Mouse (Mus musculus): ENCODE data around the gene Pacs1. TPM values are rescaled to one million over a fixed set of nuclear protein-coding genes. Genes with fewer than 3 reads are reported as not detected.

Gene Pacs1
- polyA plus RNA-seq, 1 experiment from 2014 or later, result 36.3 TPM

- no peaks in the 10 kb centered on the region for H3K9me3 ChIP-seq
- WGBS, result 83% methylated on average over 4 of the region's 4 CpGs
- no peak for ATAC-seq (ENCODE audit: low read depth)
- no peaks in the 10 kb centered on the region for H3K27me3 ChIP-seq
- no peak overlapping the region for H3K27ac ChIP-seq (replicated peaks)
- no peak overlapping the region for H3K4me3 ChIP-seq
- H3K9ac ChIP-seq, result no peak overlapping the region
- H3K4me2 ChIP-seq, result no peak overlapping the region
- peaks cover 31% of the 10 kb centered on the region for H3K36me3 ChIP-seq
- H3K4me1 ChIP-seq (replicated peaks), result no peaks in the 10 kb centered on the region
These were observed 141.7 kb downstream of the Pacs1 start for GRCm38 (mm10) chr19:5131237-5131636.

- Histone ChIP-seq H3K27ac (replicated peaks) (no peak overlapping the region), H3K36me3 (peaks cover 18% of the 10 kb centered on the region), H3K9ac (no peak overlapping the region), H3K9me3 (no peaks in the 10 kb centered on the region), H3K4me3 (no peak overlapping the region), H3K27me3 (no peaks in the 10 kb centered on the region), H3K4me2 (no peak overlapping the region), H3K4me1 (replicated peaks) (no peaks in the 10 kb centered on the region)
- WGBS, result 42% methylated on average over 1 of the region's 1 CpGs
- ATAC-seq (ENCODE audit: low read depth), result no peak
These were observed 143.1 kb downstream of the Pacs1 start for GRCm38 (mm10) chr19:5129770-5130169.

GRCm38 (mm10) chr19:5124055-5124614 lies 148.8 kb downstream of the Pacs1 start:
- Histone ChIP-seq H3K4me1 (replicated peaks) (peaks cover 2% of the 10 kb centered on the region), H3K27ac (replicated peaks) (no peak overlapping the region), H3K27me3 (no peaks in the 10 kb centered on the region), H3K4me3 (no peak overlapping the region), H3K4me2 (no peak overlapping the region), H3K9me3 (no peaks in the 10 kb centered on the region), H3K9ac (no peak overlapping the region), H3K36me3 (no peaks in the 10 kb centered on the region)
- ATAC-seq (ENCODE audit: low read depth), result no peak
- WGBS, result 73% methylated on average over 7 of the region's 7 CpGs

- H3K4me1 ChIP-seq (replicated peaks), result peaks cover 9% of the 10 kb centered on the region
- H3K36me3 ChIP-seq, result no peaks in the 10 kb centered on the region
- no peaks in the 10 kb centered on the region for H3K27me3 ChIP-seq
- H3K27ac ChIP-seq (replicated peaks), result no peak overlapping the region
- H3K4me3 ChIP-seq, result no peak overlapping the region
- WGBS, result 85% methylated on average over 3 of the region's 3 CpGs
- H3K9ac ChIP-seq, result no peak overlapping the region
- H3K4me2 ChIP-seq, result no peak overlapping the region
- no peak for ATAC-seq (ENCODE audit: low read depth)
- H3K9me3 ChIP-seq, result no peaks in the 10 kb centered on the region
These were observed 149.7 kb downstream of the Pacs1 start for GRCm38 (mm10) chr19:5123241-5123640.

- Histone ChIP-seq H3K27me3 (no peaks in the 10 kb centered on the region), H3K4me1 (replicated peaks) (peaks cover 9% of the 10 kb centered on the region), H3K9me3 (no peaks in the 10 kb centered on the region), H3K4me2 (no peak overlapping the region), H3K27ac (replicated peaks) (no peak overlapping the region), H3K4me3 (no peak overlapping the region), H3K9ac (no peak overlapping the region), H3K36me3 (no peaks in the 10 kb centered on the region)
- ATAC-seq (ENCODE audit: low read depth), result no peak
- WGBS, result 74% methylated on average over 10 of the region's 10 CpGs
These were observed 150.4 kb downstream of the Pacs1 start for GRCm38 (mm10) chr19:5122492-5122891.

- Histone ChIP-seq H3K27me3 (no peaks in the 10 kb centered on the region), H3K27ac (replicated peaks) (peak within 1 kb of the TSS; percentile 95), H3K4me3 (peak within 1 kb of the TSS; percentile 88), H3K4me2 (peak within 1 kb of the TSS; percentile 89), H3K36me3 (peaks cover 23% of the 10 kb centered on the region), H3K4me1 (replicated peaks) (peaks cover 26% of the 10 kb centered on the region), H3K9me3 (no peaks in the 10 kb centered on the region), H3K9ac (peak within 1 kb of the TSS; percentile 94)
- ATAC-seq (ENCODE audit: low read depth), result no peak; the same call in 1 of the 2 replicates
- under 1% methylated on average over 18 of the region's 18 CpGs for WGBS
These were observed 154.6 kb downstream of the Pacs1 start, which contains the start of gene Klc2 for GRCm38 (mm10) chr19:5118384-5118698. Gene Klc2 (minus strand): TSS chr19:5118560.

GRCm38 (mm10) chr19:5117494-5118383 lies 155.2 kb downstream of the Pacs1 start:
- peaks cover 29% of the 10 kb centered on the region for H3K36me3 ChIP-seq
- peak overlapping the region; percentile 94 for H3K9ac ChIP-seq
- peak overlapping the region; percentile 89 for H3K4me2 ChIP-seq
- WGBS, result under 1% methylated on average over 82 of the region's 83 CpGs
- H3K27ac ChIP-seq (replicated peaks), result peak overlapping the region; percentile 95
- H3K9me3 ChIP-seq, result no peaks in the 10 kb centered on the region
- peak; percentile 89 for ATAC-seq (ENCODE audit: low read depth)
- H3K4me3 ChIP-seq, result peak overlapping the region; percentile 88
- no peaks in the 10 kb centered on the region for H3K27me3 ChIP-seq
- H3K4me1 ChIP-seq (replicated peaks), result peaks cover 26% of the 10 kb centered on the region

- Histone ChIP-seq H3K36me3 (peaks cover 68% of the 10 kb centered on the region), H3K4me2 (no peak overlapping the region), H3K27me3 (no peaks in the 10 kb centered on the region), H3K4me3 (no peak overlapping the region), H3K27ac (replicated peaks) (no peak overlapping the region), H3K4me1 (replicated peaks) (peaks cover 21% of the 10 kb centered on the region), H3K9me3 (no peaks in the 10 kb centered on the region), H3K9ac (peak overlapping the region; percentile 17; the same call in 1 of the 2 replicates)
- ATAC-seq (ENCODE audit: low read depth), result no peak
- 79% methylated on average over 7 of the region's 7 CpGs for WGBS
These were observed 159.1 kb downstream of the Pacs1 start for GRCm38 (mm10) chr19:5113783-5114182.

GRCm38 (mm10) chr19:5109659-5110453 lies 163.1 kb downstream of the Pacs1 start:
- Histone ChIP-seq H3K27ac (replicated peaks) (no peak overlapping the region), H3K4me1 (replicated peaks) (peaks cover 25% of the 10 kb centered on the region), H3K9me3 (no peaks in the 10 kb centered on the region), H3K4me2 (no peak overlapping the region), H3K27me3 (no peaks in the 10 kb centered on the region), H3K36me3 (peaks cover 73% of the 10 kb centered on the region), H3K4me3 (no peak overlapping the region), H3K9ac (no peak overlapping the region)
- ATAC-seq (ENCODE audit: low read depth), result no peak
- WGBS, result 74% methylated on average over 19 of the region's 19 CpGs

- no peak for ATAC-seq (ENCODE audit: low read depth)
- no peak overlapping the region for H3K27ac ChIP-seq (replicated peaks)
- H3K9ac ChIP-seq, result 0 out of 2 replicates have a peak overlapping the region, but pooled peaks have one; percentile 13
- no peak overlapping the region for H3K4me2 ChIP-seq
- H3K9me3 ChIP-seq, result no peaks in the 10 kb centered on the region
- peaks cover 24% of the 10 kb centered on the region for H3K4me1 ChIP-seq (replicated peaks)
- no peaks in the 10 kb centered on the region for H3K27me3 ChIP-seq
- 49% methylated on average over 4 of the region's 4 CpGs for WGBS
- peaks cover 75% of the 10 kb centered on the region for H3K36me3 ChIP-seq
- H3K4me3 ChIP-seq, result no peak overlapping the region
These were observed 164.2 kb downstream of the Pacs1 start for GRCm38 (mm10) chr19:5108702-5109101.

- peaks cover 75% of the 10 kb centered on the region for H3K36me3 ChIP-seq
- H3K4me2 ChIP-seq, result no peak overlapping the region
- H3K4me1 ChIP-seq (replicated peaks), result peaks cover 21% of the 10 kb centered on the region
- WGBS, result 28% methylated on average over 5 of the region's 5 CpGs
- no peak; the same call in 1 of the 2 replicates for ATAC-seq (ENCODE audit: low read depth)
- H3K9me3 ChIP-seq, result no peaks in the 10 kb centered on the region
- no peak overlapping the region for H3K4me3 ChIP-seq
- H3K27ac ChIP-seq (replicated peaks), result no peak overlapping the region
- no peaks in the 10 kb centered on the region for H3K27me3 ChIP-seq
- 0 out of 2 replicates have a peak overlapping the region, but pooled peaks have one; percentile 13 for H3K9ac ChIP-seq
These were observed 164.7 kb downstream of the Pacs1 start for GRCm38 (mm10) chr19:5108271-5108575.
